Mouse (Mus musculus): Measurements from ENCODE around the gene Trnt1. TPM values are rescaled to one million over a fixed set of nuclear protein-coding genes. Genes with fewer than 3 reads are reported as not detected.

Gene Trnt1
- polyA plus RNA-seq, 1 experiment from 2014 or later = 89.6 TPM

- ATAC-seq (replicated peaks; ENCODE audit: low FRiP score) (no peak), DNase-seq (ENCODE audit: low spot score) (no peak)
- Histone ChIP-seq H3K9me3 (ENCODE audit: control insufficient read depth, low read length) (no peaks in the 10 kb centered on the region), H3K4me2 (ENCODE audit: low read depth, low read length, severe bottlenecking) (no peak overlapping the region), H3K4me1 (replicated peaks; ENCODE audit: control insufficient read depth, insufficient read depth, low read length) (no peaks in the 10 kb centered on the region), H3K36me3 (ENCODE audit: control insufficient read depth, insufficient read depth, low read length) (no peaks in the 10 kb centered on the region), H3K27ac (ENCODE audit: low read depth, low read length) (no peak overlapping the region), H3K4me3 (ENCODE audit: low read depth, low read length) (no peak overlapping the region), H3K27me3 (ENCODE audit: control insufficient read depth, insufficient read depth, low read length) (no peaks in the 10 kb centered on the region), H3K9ac (ENCODE audit: low read length) (no peak overlapping the region)
- WGBS = 79% methylated on average over 7 of the region's 7 CpGs
Measured at GRCm38 (mm10) chr6:106743556-106744233, 25.2 kb upstream of the Trnt1 start.

DNA sequence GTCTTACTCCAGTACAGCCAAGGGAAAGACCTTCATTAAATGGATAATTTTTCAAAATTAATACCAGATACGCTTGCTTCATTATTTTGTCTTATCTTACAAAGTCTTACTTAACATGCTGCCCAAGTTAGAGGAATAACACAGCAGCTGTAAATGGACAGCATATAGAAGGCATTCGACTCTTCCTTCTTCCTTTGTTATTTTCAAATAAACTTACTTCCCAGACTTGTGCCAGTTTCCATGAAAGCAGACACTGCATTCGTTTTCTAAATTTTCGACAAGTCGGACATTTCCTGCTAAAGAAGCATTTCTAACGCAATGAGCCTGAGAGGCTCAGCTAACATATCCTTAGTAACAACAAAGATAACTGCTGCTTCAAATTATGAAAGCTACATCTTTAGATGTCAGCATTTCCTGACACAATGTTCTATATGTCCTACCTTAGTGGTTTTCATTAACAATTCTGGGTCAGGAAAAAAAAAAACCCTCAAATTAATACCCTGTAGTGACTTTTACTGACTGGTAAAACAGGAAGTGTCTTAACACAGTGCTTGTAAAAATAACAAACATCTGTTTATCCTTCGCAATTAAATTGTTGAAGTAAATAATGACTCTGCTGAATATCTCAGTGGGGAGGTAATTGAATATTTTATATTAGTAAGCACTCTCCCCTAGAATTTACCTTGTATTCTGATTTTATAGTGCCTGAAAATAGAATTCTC lies 23.1 kb upstream of the Trnt1 start:
- H3K36me3 ChIP-seq (ENCODE audit: control insufficient read depth, insufficient read depth, low read length) = no peaks in the 10 kb centered on the region
- no peak overlapping the region for H3K9ac ChIP-seq (ENCODE audit: low read length)
- no peak for DNase-seq (ENCODE audit: low spot score)
- H3K9me3 ChIP-seq (ENCODE audit: control insufficient read depth, low read length) = no peaks in the 10 kb centered on the region
- no peak for ATAC-seq (replicated peaks; ENCODE audit: low FRiP score)
- no peak overlapping the region for H3K27ac ChIP-seq (ENCODE audit: low read depth, low read length)
- H3K4me1 ChIP-seq (replicated peaks; ENCODE audit: control insufficient read depth, insufficient read depth, low read length) = no peaks in the 10 kb centered on the region
- no peak overlapping the region for H3K4me3 ChIP-seq (ENCODE audit: low read depth, low read length)
- H3K27me3 ChIP-seq (ENCODE audit: control insufficient read depth, insufficient read depth, low read length) = no peaks in the 10 kb centered on the region
- no peak overlapping the region for H3K4me2 ChIP-seq (ENCODE audit: low read depth, low read length, severe bottlenecking)
- WGBS = 85% methylated on average over 7 of the region's 7 CpGs

GRCm38 (mm10) chr6:106747251-106747650 lies 21.7 kb upstream of the Trnt1 start:
- H3K4me3 ChIP-seq (ENCODE audit: low read depth, low read length) = no peak overlapping the region
- H3K4me2 ChIP-seq (ENCODE audit: low read depth, low read length, severe bottlenecking) = no peak overlapping the region
- no peaks in the 10 kb centered on the region for H3K27me3 ChIP-seq (ENCODE audit: control insufficient read depth, insufficient read depth, low read length)
- ATAC-seq (replicated peaks; ENCODE audit: low FRiP score) = no peak
- H3K27ac ChIP-seq (ENCODE audit: low read depth, low read length) = no peak overlapping the region
- 94% methylated on average over 5 of the region's 5 CpGs for WGBS
- no peak overlapping the region for H3K9ac ChIP-seq (ENCODE audit: low read length)
- no peak for DNase-seq (ENCODE audit: low spot score)
- no peaks in the 10 kb centered on the region for H3K4me1 ChIP-seq (replicated peaks; ENCODE audit: control insufficient read depth, insufficient read depth, low read length)
- no peaks in the 10 kb centered on the region for H3K36me3 ChIP-seq (ENCODE audit: control insufficient read depth, insufficient read depth, low read length)
- no peaks in the 10 kb centered on the region for H3K9me3 ChIP-seq (ENCODE audit: control insufficient read depth, low read length)

DNA sequence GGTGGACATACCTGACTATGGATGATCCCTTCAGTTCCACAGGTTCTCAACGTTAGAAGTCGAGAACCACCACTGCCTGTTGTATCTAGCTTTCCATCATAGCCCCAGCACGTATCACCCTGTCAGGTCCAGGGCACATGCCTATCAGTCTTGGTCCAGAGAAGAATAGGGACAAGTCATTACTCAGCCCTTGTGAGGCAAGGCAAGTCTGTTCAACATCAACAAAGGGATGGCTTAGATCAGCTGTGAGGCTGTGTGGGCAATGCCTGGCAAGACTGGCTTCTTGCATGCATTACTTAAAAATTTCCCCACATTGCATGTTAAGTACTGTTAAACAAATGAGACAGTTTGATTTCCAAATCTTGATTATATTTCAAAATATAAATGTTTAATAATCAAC lies 21.1 kb upstream of the Trnt1 start:
- Histone ChIP-seq H3K4me2 (ENCODE audit: low read depth, low read length, severe bottlenecking) (no peak overlapping the region), H3K27ac (ENCODE audit: low read depth, low read length) (no peak overlapping the region), H3K9me3 (ENCODE audit: control insufficient read depth, low read length) (no peaks in the 10 kb centered on the region), H3K4me3 (ENCODE audit: low read depth, low read length) (no peak overlapping the region), H3K9ac (ENCODE audit: low read length) (no peak overlapping the region), H3K27me3 (ENCODE audit: control insufficient read depth, insufficient read depth, low read length) (no peaks in the 10 kb centered on the region), H3K4me1 (replicated peaks; ENCODE audit: control insufficient read depth, insufficient read depth, low read length) (no peaks in the 10 kb centered on the region), H3K36me3 (ENCODE audit: control insufficient read depth, insufficient read depth, low read length) (no peaks in the 10 kb centered on the region)
- DNase-seq (ENCODE audit: low spot score) = no peak
- WGBS = 77% methylated on average over 3 of the region's 3 CpGs
- no peak for ATAC-seq (replicated peaks; ENCODE audit: low FRiP score)

GRCm38 (mm10) chr6:106748887-106749388 lies 20.0 kb upstream of the Trnt1 start, which contains the start of gene Il5ra:
Gene Il5ra, minus strand, starts transcription at chr6:106749037.
- WGBS = 83% methylated on average over 6 of the region's 6 CpGs
- no peak within 1 kb of the TSS for H3K27ac ChIP-seq (ENCODE audit: low read depth, low read length)
- H3K27me3 ChIP-seq (ENCODE audit: control insufficient read depth, insufficient read depth, low read length) = no peaks in the 10 kb centered on the region
- H3K4me3 ChIP-seq (ENCODE audit: low read depth, low read length) = no peak within 1 kb of the TSS
- H3K9ac ChIP-seq (ENCODE audit: low read length) = no peak within 1 kb of the TSS
- H3K9me3 ChIP-seq (ENCODE audit: control insufficient read depth, low read length) = no peaks in the 10 kb centered on the region
- H3K4me1 ChIP-seq (replicated peaks; ENCODE audit: control insufficient read depth, insufficient read depth, low read length) = no peaks in the 10 kb centered on the region
- no peak for DNase-seq (ENCODE audit: low spot score)
- H3K4me2 ChIP-seq (ENCODE audit: low read depth, low read length, severe bottlenecking) = no peak within 1 kb of the TSS
- no peaks in the 10 kb centered on the region for H3K36me3 ChIP-seq (ENCODE audit: control insufficient read depth, insufficient read depth, low read length)
- no peak for ATAC-seq (replicated peaks; ENCODE audit: low FRiP score)

DNA sequence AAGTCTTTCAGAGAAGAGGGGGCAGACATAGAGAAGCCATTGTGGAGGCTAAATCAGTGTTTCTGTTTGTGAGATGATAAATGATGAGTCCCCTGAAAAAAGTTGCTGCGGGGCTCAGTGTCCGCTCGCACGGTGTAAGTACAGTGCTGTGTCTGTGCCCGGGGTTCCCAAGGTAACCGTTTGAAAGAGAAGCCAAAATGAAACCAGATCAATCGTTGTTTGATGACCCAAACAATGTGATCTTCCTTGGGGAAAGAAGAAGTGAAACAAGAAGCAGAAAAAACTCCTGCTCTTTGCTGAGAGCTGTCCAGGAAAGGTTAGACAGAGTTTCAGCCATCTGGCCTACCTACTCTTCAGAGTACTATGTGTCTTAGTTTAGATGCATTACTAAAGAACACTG lies 18.6 kb upstream of the Trnt1 start:
- ATAC-seq (replicated peaks; ENCODE audit: low FRiP score) (no peak), DNase-seq (ENCODE audit: low spot score) (no peak)
- Histone ChIP-seq H3K27me3 (ENCODE audit: control insufficient read depth, insufficient read depth, low read length) (no peaks in the 10 kb centered on the region), H3K4me1 (replicated peaks; ENCODE audit: control insufficient read depth, insufficient read depth, low read length) (no peaks in the 10 kb centered on the region), H3K9me3 (ENCODE audit: control insufficient read depth, low read length) (no peaks in the 10 kb centered on the region), H3K4me2 (ENCODE audit: low read depth, low read length, severe bottlenecking) (no peak overlapping the region), H3K9ac (ENCODE audit: low read length) (no peak overlapping the region), H3K4me3 (ENCODE audit: low read depth, low read length) (no peak overlapping the region), H3K27ac (ENCODE audit: low read depth, low read length) (no peak overlapping the region), H3K36me3 (ENCODE audit: control insufficient read depth, insufficient read depth, low read length) (no peaks in the 10 kb centered on the region)
- 89% methylated on average over 7 of the region's 7 CpGs for WGBS

GRCm38 (mm10) chr6:106758299-106758698 lies 10.6 kb upstream of the Trnt1 start:
- ATAC-seq (replicated peaks; ENCODE audit: low FRiP score) (no peak), DNase-seq (ENCODE audit: low spot score) (no peak)
- Histone ChIP-seq H3K9me3 (ENCODE audit: control insufficient read depth, low read length) (no peaks in the 10 kb centered on the region), H3K27me3 (ENCODE audit: control insufficient read depth, insufficient read depth, low read length) (no peaks in the 10 kb centered on the region), H3K4me3 (ENCODE audit: low read depth, low read length) (no peak overlapping the region), H3K4me1 (replicated peaks; ENCODE audit: control insufficient read depth, insufficient read depth, low read length) (no peaks in the 10 kb centered on the region), H3K4me2 (ENCODE audit: low read depth, low read length, severe bottlenecking) (no peak overlapping the region), H3K36me3 (ENCODE audit: control insufficient read depth, insufficient read depth, low read length) (no peaks in the 10 kb centered on the region), H3K9ac (ENCODE audit: low read length) (no peak overlapping the region), H3K27ac (ENCODE audit: low read depth, low read length) (no peak overlapping the region)
- WGBS = 88% methylated on average over 3 of the region's 3 CpGs

- H3K27ac ChIP-seq (ENCODE audit: low read depth, low read length) = no peak overlapping the region
- no peaks in the 10 kb centered on the region for H3K27me3 ChIP-seq (ENCODE audit: control insufficient read depth, insufficient read depth, low read length)
- H3K4me2 ChIP-seq (ENCODE audit: low read depth, low read length, severe bottlenecking) = no peak overlapping the region
- WGBS = 88% methylated on average over 3 of the region's 3 CpGs
- no peaks in the 10 kb centered on the region for H3K36me3 ChIP-seq (ENCODE audit: control insufficient read depth, insufficient read depth, low read length)
- H3K4me1 ChIP-seq (replicated peaks; ENCODE audit: control insufficient read depth, insufficient read depth, low read length) = no peaks in the 10 kb centered on the region
- ATAC-seq (replicated peaks; ENCODE audit: low FRiP score) (no peak), DNase-seq (ENCODE audit: low spot score) (no peak)
- H3K4me3 ChIP-seq (ENCODE audit: low read depth, low read length) = no peak overlapping the region
- no peaks in the 10 kb centered on the region for H3K9me3 ChIP-seq (ENCODE audit: control insufficient read depth, low read length)
- H3K9ac ChIP-seq (ENCODE audit: low read length) = no peak overlapping the region
Measured at GRCm38 (mm10) chr6:106760473-106761218, 8.3 kb upstream of the Trnt1 start.
